Mouse (Mus musculus) T-helper 17 cell (primary cell): ENCODE data around the gene Nckap5.
"Not testable (repeated sequence)": the region's sequence is repeated elsewhere in the genome, so short reads cannot be mapped to it uniquely, and the experiment has no call there.

Source experiments
- in situ Hi-C, 2 experiments: fragments of 300-600 bp; cut with MboI, MseI; formaldehyde crosslinking; loops; 1 replicate in 1 of 2; 2 replicates in 1 of 2; pipeline ENCODE4 v1.15.1; 2025; ENCODE audit warnings: high pct_unique_total_duplicates in 2 of 2

Nckap5 gene

GRCm38 (mm10) chr1:126076312-126076711, 754.3 kb downstream of the Nckap5 start:
- in situ Hi-C loops: no loop called here

- in situ Hi-C loops: no loop called here
Measured at GRCm38 (mm10) chr1:126070861-126071260, 759.7 kb downstream of the Nckap5 start.

- in situ Hi-C loops: no loop called here
Measured at GRCm38 (mm10) chr1:126051491-126051890, 779.1 kb downstream of the Nckap5 start.

- in situ Hi-C loops: no loop called here
Measured at GRCm38 (mm10) chr1:126042886-126043285, 787.7 kb downstream of the Nckap5 start.

GRCm38 (mm10) chr1:126027536-126027935, 803.1 kb downstream of the Nckap5 start:
- in situ Hi-C loops: no loop called here

- in situ Hi-C loops: no loop called here
Measured at GRCm38 (mm10) chr1:126024518-126024917, 806.1 kb downstream of the Nckap5 start.

- in situ Hi-C loops: no loop called here
Measured at GRCm38 (mm10) chr1:126022959-126023358, 807.6 kb downstream of the Nckap5 start.

- in situ Hi-C loops: not testable (repeated sequence)
Measured at GRCm38 (mm10) chr1:126018654-126019053, 811.9 kb downstream of the Nckap5 start.

- in situ Hi-C loops: no loop called here
Measured at GRCm38 (mm10) chr1:126011661-126012091, 818.9 kb downstream of the Nckap5 start.

GRCm38 (mm10) chr1:126007571-126007970, 823.0 kb downstream of the Nckap5 start:
- in situ Hi-C loops: no loop called here

- in situ Hi-C loops: no loop called here
Measured at GRCm38 (mm10) chr1:126005672-126006071, 824.9 kb downstream of the Nckap5 start.

- in situ Hi-C loops: no loop called here
Measured at GRCm38 (mm10) chr1:125996540-125996939, 834.1 kb downstream of the Nckap5 start.

GRCm38 (mm10) chr1:125987803-125988202, 842.8 kb downstream of the Nckap5 start:
- in situ Hi-C loops: no loop called here

- in situ Hi-C loops: no loop called here
Measured at GRCm38 (mm10) chr1:125984570-125984969, 846.0 kb downstream of the Nckap5 start.

GRCm38 (mm10) chr1:125974649-125975048, 856.0 kb downstream of the Nckap5 start:
- in situ Hi-C loops: no loop called here

- in situ Hi-C loops: no loop called here
Measured at GRCm38 (mm10) chr1:125971933-125972332, 858.7 kb downstream of the Nckap5 start.

- in situ Hi-C loops: no loop called here
Measured at GRCm38 (mm10) chr1:125967671-125968070, 862.9 kb downstream of the Nckap5 start.

GRCm38 (mm10) chr1:125951026-125951425, 879.6 kb downstream of the Nckap5 start:
- in situ Hi-C loops: no loop called here

GRCm38 (mm10) chr1:125949076-125949475, 881.5 kb downstream of the Nckap5 start:
- in situ Hi-C loops: no loop called here

GRCm38 (mm10) chr1:125945136-125945535, 885.5 kb downstream of the Nckap5 start:
- in situ Hi-C loops: no loop called here

- in situ Hi-C loops: no loop called here
Measured at GRCm38 (mm10) chr1:125943305-125943704, 887.3 kb downstream of the Nckap5 start.

GRCm38 (mm10) chr1:125925486-125925885, 905.1 kb downstream of the Nckap5 start:
- in situ Hi-C loops: no loop called here

GRCm38 (mm10) chr1:125923062-125923461, 907.5 kb downstream of the Nckap5 start:
- in situ Hi-C loops: no loop called here

- in situ Hi-C loops: no loop called here
Measured at GRCm38 (mm10) chr1:125920696-125921095, 909.9 kb downstream of the Nckap5 start.
